Mouse (Mus musculus): ENCODE results near the gene Ube2cbp.

DNA sequence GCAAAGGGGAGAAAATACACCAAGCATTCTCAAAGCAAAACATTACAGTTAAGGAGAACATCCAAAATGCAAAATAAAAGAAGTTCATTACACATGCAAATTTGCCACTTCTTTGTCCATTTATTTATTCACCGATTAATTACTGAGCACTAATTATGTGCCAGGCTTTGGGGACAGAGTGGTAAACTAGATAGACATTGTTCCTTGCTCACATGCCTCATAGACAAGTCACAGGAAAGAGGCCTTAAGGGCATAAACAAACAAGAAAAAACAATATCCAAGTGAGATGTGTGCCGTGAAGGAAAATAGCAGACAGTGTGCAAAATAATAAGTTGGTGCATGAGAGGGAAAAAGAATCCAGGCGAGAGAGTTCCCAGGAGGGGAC lies 177.2 kb downstream of the Ube2cbp start:
- TF ChIP-seq CTCF (conservative IDR thresholded peaks at IDR 0.05; ENCODE audit: insufficient read depth, insufficient read length, low read depth, low read length), result no peak
- TF ChIP-seq POLR2A (IDR thresholded peaks at IDR 0.05; ENCODE audit: low read depth, low read length), result no peak

Data from kidney, adult 2 months (tissue).